Mouse (Mus musculus) heart, postnatal 36 days (tissue): Measurements from ENCODE around the gene Capza2. TPM values are rescaled to one million over a fixed set of nuclear protein-coding genes. Genes with fewer than 3 reads are reported as not detected.
A peak's percentile ranks its signal among the peaks of the same experiment; 100 is the strongest.

ENCODE experiments used
- DNase-seq, 2 experiments: peaks; one replicate each; pipeline ENCODE4 v3.0.0; 2021 to 2022
- intact Hi-C: fragments of 180-260 bp; cut with DNase I; formaldehyde crosslinking; loops from one replicate; pipeline ENCODE4 v1.15.1; 2025
- total RNA-seq, 2 experiments: library from RNA; stranded (reverse); gene quantifications; 2 replicates each; pipeline ENCODE4 v1.2.3; 2021

The Capza2 gene
- 100 to 1,000 TPM; 145 TPM for total RNA-seq

DNA sequence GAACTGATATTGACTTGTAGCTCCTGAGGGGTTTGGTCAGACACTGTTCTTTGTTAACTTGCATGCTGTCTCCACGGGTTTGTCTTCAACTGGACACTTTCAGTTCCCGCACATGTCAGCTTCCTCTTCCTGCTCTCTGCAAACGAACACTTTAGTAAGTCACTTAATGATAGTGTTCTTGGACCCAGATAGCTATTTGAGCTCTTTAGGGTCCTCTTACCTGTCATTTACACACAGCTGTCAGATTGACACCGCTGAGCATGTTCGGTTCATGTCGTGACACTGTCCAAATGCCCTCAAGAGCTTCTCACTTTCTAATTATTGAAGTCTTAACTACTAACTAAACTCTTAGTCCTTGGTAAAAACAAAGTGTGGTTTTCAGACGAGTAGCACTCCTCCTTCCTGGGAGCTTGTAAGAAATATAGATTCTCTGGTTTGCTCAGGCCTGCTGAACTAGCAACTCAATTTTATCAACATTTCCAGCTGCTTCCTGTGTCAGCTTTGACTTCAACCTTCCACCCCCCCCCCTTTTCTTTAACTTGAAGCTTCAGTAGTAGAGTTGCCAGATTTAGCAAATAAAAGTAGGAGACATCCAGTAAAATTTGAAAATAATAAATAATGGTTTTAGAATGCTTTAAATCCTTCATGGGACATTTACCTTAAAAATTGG is at the start of gene Capza2:
Gene Capza2, plus strand, starts transcription at position 620 of the 670 bp plus-strand sequence.
- intact Hi-C loops: loop anchor here (5.0 kb wide), 1 partner anchor 57 kb away; the partner anchor contains the start of gene St7
- DNase-seq: no peak

DNA sequence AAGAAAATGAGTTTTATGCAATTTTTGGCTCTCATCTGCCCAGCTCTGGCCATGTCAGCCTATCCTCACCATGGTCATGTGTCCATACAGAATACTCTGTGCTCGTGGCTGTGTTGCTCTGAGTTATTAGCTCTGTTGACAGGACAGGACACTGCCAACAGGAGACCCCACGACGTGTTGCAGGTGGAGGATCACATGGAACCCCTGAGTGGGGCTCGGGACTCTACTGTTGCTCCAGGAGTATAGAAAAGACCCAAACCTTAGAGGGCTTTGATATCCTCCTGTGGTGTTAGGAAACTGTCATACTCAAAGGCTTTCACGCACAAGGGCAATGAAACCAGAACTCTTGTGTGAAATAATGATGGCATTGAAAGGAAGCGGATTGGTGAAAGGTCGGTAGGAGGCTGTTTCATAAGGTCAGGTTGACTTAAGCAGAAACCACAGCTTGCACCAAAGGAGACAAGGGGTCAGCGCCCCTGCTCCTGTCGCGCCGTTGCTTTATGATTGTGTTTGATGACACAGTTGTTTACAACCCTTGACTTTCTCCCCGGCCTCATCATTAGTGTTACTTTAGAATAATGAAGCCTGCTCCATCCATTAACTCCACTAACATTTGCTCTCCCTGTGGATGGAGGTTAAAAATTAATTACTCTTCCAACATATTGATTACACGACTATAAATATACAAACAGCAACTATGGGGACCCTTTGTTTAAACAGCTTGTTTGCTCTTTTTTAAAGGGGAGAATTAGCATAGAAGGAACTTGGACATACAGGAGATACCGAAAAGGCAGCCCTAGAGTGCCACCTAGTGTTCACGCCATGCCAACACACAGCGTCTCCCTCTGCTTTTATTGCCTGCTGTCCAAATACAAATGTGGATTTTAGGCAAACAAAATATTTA is 46.7 kb upstream of the Capza2 start:
- peak; percentile 79 to 84 for DNase-seq
- intact Hi-C loops: loop anchor here (1.0 to 5.0 kb wide), 4 partner anchors 126 to 562 kb away; partner anchors contain the start of gene Met

DNA sequence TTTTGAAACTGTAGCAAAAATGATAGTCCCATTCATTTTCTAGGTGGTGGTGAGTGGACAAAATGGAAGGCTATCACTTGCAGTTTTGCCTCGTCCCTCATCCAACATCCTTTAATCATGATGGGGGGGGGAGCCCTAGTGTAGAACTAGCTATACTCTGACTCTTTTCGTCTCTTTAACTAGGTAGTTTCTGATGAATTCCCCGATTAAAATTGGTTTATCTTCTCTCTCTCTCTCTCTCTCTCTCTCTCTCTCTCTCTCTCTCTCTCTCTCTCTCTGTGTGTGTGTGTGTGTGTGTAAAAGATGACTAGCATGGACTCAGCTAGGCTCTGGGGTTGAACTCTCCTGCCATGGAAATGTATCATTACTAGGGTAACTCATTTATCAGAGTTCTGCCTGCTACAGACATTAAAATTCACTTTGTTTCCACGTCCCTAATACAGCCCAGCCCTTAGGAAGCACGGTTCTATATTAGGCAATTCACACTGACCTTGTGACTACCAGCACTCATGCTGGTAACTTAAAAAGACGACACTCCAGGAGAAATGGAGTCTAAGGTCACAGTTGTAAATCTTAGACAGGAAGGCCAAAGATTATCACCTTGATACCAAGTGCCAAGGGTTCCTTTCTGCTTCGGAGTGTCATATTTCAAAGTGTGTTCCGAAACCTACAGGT is 45.9 kb upstream of the Capza2 start:
- no peak for DNase-seq
- intact Hi-C loops: loop anchor here (1.0 to 5.0 kb wide), 4 partner anchors 127 to 563 kb away; partner anchors contain the start of gene Met

DNA sequence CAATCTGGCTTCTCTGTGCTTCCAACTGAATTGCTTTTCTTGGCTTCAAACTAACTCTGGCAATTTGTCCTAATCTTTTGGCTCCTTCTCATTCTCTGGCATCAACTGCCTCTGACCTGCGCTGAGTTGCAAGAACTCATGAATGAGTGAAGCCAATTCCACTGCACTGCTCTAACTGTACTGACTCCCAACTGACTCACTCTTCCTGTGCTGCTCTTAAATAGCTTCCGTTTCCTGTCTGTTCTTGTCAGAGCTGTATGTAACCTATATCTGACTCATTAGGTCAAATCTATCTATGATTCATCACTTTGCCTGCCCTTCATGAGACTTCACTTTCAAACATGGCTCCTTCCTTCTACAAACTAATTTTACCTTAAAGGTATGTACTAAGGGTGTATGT is 42.1 kb upstream of the Capza2 start:
- intact Hi-C loops: no loop called here
- no peak for DNase-seq

DNA sequence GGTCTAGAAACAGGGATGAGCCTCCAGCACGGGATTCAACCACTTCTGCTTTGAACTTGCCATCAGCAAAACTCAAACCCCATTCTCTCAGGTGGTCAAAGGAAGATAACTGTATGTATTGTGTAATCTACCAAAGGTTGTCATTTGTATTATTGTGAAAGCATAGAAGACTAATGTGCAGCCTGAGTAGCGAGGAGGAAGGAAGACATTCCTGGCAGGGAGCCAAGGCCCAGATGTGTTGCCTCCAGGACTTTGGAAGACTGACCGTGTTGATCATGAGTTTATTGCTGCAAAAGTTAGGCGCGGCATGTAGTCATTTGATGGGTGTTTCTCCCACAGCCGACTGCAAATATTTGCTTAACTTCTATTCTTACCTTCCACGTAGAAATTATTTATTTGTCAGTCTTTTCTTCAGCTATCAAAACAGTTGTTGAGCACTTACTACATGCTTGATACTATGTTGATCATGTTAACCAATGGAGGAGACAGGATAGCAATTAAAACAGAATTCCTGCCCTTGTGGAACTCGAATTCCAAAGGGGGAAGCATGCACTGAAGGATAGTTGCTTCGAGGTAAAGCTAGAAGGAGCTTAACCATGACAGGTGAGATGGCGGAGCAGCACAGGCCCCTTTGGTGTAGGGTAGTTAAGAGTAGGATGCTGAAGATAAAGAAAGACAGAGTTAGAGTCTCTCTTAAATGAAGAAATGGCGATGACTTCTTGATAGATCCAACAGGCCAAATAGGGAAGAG is 40.1 kb upstream of the Capza2 start:
- DNase-seq: peak; percentile 26

DNA sequence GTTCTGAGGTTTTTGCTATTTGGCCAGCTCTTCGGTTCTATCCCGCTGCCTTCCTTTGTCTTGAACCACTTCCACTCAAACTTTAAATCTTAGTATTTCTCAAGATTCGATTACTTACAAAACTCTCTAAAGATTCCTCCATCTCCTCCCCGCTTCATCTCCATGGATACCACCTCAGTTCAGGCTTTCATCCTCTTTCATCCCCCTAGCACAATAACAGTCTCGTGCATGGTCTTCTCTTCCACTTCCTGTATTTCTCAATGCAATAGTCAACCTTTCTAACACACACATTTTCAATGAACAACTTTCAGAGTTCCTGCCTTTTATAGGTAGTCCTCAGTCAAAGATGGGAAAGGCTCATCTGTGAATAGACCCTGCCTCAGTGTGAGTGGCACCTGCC is 36.7 kb upstream of the Capza2 start:
- DNase-seq: no peak
- intact Hi-C loops: no loop called here

More for the DNA sequence above, 40.1 kb upstream of the Capza2 start:
- intact Hi-C loops: no loop called here

DNA sequence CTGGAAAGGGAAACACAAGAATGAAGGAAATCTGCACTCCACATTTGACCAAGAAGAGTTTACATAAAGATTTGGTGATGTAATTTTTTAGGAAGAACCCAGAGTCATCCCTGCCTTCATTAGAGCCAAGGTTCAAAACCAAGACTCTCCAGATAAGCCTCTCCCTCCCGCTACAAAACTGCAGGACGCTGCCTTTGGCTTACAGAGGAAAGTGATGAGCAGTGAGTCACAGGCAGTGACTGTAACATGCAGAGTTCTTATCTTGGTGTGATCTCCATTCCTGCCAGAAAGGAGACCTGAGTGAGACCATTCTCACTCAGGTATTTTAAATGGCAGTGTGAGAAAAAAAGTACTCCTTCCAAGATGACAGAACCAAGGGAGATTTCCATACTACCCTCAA is 34.5 kb upstream of the Capza2 start:
- no peak for DNase-seq
- intact Hi-C loops: no loop called here

DNA sequence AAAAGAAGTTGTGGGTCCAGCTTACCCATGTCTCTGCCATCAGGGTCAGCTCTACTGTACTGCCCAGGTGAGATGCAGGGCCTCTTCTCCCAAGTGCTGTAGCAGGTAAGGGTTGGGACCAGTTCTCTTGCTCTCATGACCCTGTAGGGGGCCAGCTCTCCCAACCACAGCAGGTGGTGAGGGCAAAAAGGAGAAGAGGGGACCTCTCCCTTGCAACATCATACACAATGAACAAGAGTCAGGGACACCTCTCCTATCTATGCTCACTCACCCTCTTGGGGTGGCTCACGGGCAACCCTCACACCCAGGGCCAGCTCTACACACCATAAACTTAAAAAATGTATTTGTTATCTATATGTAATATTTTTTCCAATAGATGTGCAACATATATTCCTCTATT is 29.1 kb upstream of the Capza2 start:
- intact Hi-C loops: no loop called here
- DNase-seq: no peak

DNA sequence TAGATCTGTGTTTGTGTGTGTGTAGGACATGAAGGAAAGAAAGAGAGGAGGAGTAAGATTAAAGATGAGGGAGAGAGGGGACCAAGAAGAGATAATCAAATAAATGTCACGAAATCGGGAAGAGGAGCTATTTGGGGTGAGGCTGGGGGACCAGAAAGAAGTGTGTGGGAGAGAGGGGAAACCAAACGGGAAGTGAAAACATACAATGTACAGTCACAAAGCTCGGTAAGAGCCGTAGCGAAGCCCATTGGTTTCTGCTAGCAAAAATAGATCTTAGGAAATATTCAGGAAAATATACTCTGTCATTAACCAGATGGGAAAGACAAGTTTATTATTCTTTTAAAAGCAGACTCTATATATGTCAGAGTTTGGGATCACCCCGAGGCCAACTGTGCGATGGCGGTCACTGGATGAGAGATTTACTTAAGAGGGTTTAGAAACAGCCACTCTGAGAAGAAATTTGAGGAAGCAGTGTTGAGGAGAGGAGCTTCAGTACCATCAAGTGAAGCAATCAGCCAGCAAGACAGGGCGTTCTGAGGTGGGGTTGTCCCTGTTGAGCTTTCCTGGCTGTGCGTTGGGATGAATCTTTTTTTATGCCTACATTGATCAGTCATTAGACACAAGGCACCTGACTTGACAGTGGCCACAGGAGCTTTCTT is 24.6 kb upstream of the Capza2 start:
- intact Hi-C loops: no loop called here
- DNase-seq: no peak

DNA sequence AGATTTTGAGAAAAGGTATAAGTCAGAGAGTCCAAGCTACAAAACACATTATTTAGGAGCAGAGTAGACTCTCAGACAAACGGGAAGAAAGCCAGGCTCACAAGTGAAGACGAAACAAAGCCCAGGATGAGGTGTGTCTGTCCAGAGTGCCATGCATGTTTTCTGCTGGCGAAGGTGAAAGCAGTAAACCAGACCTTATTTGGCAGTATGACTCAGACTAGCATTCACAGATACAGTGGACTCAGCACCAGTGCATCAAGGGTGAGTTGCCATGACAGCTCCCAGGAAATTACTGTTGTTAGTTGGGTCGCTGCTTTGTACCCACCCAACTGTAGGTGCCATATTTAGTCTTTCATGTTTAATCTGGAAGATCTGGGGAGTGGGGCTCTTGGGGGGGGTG is 23.4 kb upstream of the Capza2 start:
- intact Hi-C loops: no loop called here
- DNase-seq: no peak

DNA sequence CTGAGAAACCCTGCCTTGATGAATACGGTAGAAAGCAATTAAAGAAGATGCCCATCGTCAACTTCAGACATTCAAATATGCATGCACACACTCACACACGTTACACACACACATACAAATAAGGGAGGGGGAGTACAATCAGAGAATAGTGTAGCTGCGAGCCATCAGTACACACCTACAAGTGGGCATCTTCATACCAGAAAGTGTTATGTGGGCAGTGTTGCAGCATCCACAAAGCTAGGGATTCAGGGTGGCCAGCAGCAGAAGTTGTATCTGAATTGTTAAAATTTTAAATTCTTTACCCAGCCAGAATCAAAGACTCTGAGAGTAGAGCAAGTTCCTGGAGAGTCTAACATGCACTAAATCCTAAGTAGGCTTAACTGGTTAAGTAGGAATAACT is 15.2 kb upstream of the Capza2 start:
- intact Hi-C loops: no loop called here

DNA sequence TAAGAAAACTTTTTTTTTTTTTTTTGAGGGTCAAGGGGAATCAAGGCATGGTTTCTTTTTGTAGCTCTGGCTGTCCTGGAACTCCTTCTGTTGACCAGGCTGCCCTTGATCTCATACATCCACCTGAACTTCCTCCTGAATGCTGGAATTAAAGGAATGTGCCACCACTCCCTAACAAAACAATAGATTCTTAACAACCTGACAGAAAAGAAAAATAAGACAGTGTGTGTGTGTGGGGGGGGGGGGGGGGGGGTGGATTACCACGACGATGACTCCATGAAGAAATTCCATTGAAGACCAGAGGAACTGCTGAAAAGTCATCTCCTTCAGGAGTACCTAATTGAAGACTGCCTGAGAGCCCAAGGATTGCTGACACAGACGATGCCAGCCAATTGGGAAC is 14.6 kb upstream of the Capza2 start:
- intact Hi-C loops: no loop called here
- no peak for DNase-seq

More for the DNA sequence above, 15.2 kb upstream of the Capza2 start:
- DNase-seq: no peak

DNA sequence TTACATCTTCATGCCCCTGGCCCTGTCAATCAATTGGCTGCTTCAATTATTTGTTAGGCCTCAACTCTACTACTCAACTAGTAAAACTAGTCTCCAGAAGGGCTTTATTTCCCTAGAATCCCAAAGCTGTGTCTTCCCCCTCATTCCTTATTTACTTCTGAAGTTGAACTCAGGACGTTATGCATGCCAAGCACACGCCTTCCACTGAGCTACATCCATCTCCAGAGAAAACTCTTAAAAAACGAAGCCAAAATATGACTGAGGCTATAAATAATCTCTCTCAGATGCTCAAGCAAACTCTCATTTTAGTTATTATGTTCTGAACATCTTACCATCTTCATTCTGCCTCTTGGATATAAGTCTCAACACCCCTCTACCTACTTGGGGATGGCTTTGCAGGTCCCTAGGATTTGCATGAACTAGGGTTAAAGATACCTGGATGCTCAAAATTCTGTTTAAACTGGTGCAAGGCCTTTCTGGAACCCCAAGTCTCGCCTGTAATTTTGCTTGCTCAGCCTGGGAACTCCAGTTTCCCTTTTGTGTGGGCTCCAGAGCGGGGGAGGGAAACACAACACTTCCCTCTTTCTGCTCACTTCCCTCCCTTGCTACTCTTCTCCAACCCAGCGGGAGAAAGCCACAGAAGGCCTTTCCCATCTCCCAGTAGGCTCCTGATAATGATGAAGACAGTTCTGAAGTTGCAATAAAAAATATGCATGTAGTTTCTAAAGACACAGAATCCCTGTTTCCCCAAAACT is 7.2 kb upstream of the Capza2 start:
- peak in 1 of 2 experiments; percentile 15 for DNase-seq
- intact Hi-C loops: no loop called here

DNA sequence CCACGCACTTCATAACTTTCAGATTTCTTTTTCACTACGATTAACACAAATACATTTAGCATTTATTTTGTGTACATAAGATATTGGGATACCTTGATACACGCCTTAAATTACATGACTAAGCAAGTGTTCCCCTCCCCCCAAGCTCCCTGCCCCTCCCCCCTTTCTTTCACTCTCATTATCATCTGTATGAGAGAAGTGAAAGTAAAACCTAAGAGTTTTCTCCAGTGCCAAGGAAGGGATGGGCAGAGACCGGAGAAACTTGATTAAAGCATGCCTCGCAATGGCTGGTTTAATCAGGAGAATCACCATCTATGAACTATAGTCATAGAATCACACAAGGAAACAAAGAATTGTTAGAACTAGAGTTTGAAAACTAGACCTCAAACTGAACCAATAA is 6.3 kb upstream of the Capza2 start:
- DNase-seq: no peak

DNA sequence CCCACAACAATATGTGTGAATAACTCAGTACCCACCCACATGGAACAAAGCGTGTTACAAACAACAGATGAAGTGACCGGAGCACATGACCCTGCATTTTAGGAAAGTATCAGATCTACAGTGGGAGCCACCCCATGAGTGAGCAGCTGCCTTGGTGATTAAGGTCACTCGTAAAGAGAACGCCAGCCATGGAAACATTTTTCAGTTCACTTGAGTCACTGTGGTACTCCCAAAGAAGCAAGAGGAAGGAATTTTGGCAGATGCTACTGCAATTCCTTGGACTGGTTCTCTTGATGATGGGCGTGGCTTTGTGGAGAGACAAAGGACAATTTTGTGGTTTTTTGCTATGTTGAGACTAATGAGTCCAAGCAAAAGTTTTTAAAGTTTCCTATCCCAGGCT is 4.4 kb upstream of the Capza2 start:
- intact Hi-C loops: no loop called here
- no peak for DNase-seq

More for the DNA sequence above, 6.3 kb upstream of the Capza2 start:
- intact Hi-C loops: no loop called here

DNA sequence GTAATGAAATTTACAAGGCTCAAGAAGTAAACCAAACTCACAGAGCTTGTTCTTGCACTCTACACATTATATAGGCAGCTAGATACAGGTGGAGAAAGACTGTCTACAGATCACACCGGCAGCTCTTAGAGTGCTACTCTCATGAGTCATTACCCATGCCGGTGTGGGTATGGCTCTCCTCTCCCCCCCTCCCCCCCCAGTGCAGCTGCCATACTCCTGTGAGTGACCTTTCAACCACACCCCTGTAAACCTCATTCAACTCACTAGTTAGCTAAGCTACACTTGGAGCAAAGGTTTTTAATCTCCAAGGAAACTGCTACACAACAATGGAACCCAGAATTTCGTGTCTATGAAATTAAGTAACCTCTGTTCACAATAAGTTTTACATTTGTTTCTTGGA is 2.2 kb upstream of the Capza2 start:
- intact Hi-C loops: no loop called here
- DNase-seq: no peak

DNA sequence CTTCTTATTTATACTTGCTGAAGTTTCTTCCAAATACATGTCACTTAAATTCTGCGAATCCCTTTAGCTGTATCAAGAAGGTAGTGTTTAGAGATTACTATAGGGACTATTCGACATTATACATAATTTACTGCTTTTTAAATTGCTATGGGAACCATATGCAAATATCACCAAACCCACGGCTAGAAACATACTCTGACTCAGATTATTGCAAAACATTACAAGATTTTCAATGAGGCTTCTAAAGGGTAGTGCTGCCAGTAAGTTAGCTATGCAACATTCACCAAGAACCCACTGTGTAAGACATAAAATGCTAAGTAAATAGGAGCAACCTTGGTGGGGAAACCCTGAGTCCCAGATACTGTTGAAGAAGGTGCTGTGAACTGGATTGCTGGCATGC is 1.0 kb upstream of the Capza2 start:
- intact Hi-C loops: loop anchor here (5.0 kb wide), 1 partner anchor 57 kb away; the partner anchor contains the start of gene St7
- no peak for DNase-seq

DNA sequence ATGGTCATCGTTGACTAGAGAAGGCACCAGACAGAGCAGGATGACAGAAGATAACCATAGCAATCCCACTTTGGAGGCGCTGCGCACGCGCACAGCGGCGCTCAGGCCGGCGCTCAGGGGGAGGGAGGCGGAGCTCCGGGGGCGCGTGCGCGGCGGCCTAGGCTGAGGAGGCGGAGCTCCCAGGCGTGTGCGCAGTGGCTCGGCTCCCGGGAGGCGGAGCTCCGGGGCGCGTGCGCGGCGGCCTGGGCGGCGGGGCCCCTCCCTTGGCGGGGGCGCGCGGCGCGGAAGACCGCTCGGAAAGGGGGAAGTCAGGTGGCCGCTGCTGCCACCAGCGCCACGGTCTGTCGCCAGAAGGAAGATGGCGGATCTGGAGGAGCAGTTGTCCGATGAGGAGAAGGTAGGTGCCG is 733 bp downstream of the Capza2 start:
- intact Hi-C loops: loop anchor here (5.0 kb wide), 1 partner anchor 56 kb away; the partner anchor contains the start of gene St7
- DNase-seq: peak; percentile 94 to 96
